Mouse (Mus musculus) lung, adult 2 months (tissue): ENCODE results near the gene Cyp2d34. TPM values are rescaled to one million over a fixed set of nuclear protein-coding genes. Genes with fewer than 3 reads are reported as not detected.

ENCODE experiments used
- DNase-seq: peaks from one replicate; pipeline ENCODE4 v3.0.0; 2022
- H3K4me1 ChIP-seq: fragments of 200-500 bp; 2 replicates; pipeline ENCODE4 v1.6.1; 2011; ENCODE audit warnings: low read length; ENCODE audit not compliant: control insufficient read depth, insufficient read depth
- H3K4me3 ChIP-seq: fragments of 200-500 bp; replicated peaks from 2 replicates; pipeline ENCODE3; 2011; ENCODE audit warnings: low read depth, mild to moderate bottlenecking, control low read depth, low read length; ENCODE audit errors: extremely low read depth
- CTCF ChIP-seq: fragments of 200-500 bp; IDR thresholded peaks from 2 replicates; pipeline ENCODE4 v1.5.1; 2011; ENCODE audit warnings: mild to moderate bottlenecking, low read length, control low read depth; ENCODE audit not compliant: insufficient read depth
- POLR2A ChIP-seq: fragments of 200-500 bp; IDR thresholded peaks from 2 replicates; pipeline ENCODE4 v1.6.1; 2011; ENCODE audit warnings: low read depth, mild to moderate bottlenecking, control low read depth, low read length, borderline replicate concordance; ENCODE audit errors: extremely low read depth
- WGBS: fragments of 180-500 bp; shearing (Covaris S2); methylation state at CpG from one replicate; pipeline ENCODE4 v1.1.7; 2018; 5-methylcytosine and 5-hydroxymethylcytosine counted together
- polyA plus RNA-seq: library from polyadenylated mRNA; depleted of rRNA; stranded (reverse); fragments of >200 nt; gene quantifications from 2 replicates; pipeline ENCODE4 v1.2.3, GENCODE M21; 2012; rRNA removed

The Cyp2d34 gene
- 1.2 TPM in 1 of 2 replicates, not detected in the other for polyA plus RNA-seq

DNA sequence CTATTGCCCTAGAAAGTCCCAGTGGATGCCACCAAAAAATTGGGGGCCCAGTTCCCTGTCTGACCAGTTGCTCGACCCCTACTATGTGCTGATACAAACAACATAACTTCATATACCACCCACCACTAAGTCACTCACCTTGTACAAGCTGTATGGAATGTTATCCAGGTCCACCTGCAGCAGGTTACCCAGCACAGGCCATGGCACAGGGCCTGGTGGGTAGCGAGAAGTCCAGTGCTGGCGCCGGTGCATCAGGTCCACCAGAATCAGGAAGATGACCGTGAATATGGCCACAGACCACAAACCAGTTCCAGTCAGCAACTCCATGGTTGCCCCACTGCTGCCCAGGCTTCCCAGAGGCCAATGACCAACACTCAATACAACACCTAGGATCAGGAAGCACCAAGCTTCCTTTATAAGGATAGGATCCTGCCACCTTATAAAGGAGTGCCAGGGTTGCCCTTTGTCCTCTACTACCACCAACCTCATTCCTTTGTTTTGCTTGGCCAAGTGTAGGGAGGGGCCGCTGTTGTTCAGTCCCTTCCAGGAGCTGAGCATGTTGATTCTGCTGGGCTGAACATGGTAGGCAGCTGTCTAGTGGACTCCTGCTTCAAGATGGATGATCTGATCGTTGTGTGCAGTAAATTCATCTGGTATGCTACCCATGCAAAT is at the start of gene Cyp2d34:
Gene Cyp2d34, minus strand, starts transcription at position 416 of the 672 bp plus-strand sequence.
- TF ChIP-seq POLR2A: no peak
- TF ChIP-seq CTCF: no peak
- no peak within 1 kb of the TSS for H3K4me3 ChIP-seq
- 86% methylated on average over 7 of the region's 7 CpGs for WGBS
- H3K4me1 ChIP-seq: no peaks in the 10 kb centered on the region
- DNase-seq: no peak

DNA sequence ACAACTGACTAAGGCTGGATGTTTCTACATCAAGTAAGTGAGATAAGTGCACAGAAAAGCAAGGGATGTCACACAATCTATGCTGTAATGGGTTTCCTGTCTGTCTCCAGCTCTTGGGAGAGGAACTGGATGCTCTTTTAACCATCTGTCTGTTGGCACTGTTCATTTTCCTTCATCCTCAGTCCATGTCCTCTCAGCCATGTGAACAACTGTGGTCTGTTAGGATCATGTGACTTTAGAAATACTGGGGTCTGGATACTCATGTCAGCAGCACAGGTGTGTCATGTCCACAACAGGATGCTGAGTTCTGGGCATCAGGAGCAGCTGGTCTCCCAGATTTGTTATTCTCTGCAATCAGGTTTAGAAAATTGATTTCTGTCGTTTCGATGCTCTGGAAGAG is 35.6 kb upstream of the Cyp2d34 start:
- no peak for DNase-seq
- H3K4me1 ChIP-seq: no peaks in the 10 kb centered on the region
- no peak for TF ChIP-seq CTCF
- no peak for TF ChIP-seq POLR2A
- H3K4me3 ChIP-seq: no peak overlapping the region
- 55% methylated on average over 2 of the region's 2 CpGs for WGBS

DNA sequence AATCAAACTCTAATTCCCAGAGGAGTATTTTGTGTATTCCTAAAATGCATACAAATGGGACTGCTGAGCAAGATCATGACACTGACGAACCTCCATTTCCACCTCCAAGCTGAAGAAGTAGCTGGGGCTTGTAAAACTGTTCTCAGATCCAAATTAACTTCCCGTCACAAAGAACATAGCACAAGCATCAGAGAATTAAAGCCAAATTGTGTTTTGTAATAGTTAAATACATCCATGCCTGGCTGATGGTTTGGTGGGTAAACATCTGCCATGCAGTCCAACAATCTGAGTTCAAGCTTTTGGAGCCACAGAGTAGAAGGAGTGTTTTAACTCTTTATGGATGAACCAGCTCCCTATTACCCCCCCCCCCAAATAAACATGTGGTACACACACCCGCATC is 23.6 kb upstream of the Cyp2d34 start:
- no peak overlapping the region for H3K4me3 ChIP-seq
- H3K4me1 ChIP-seq: no peaks in the 10 kb centered on the region
- DNase-seq: no peak
- no peak for TF ChIP-seq CTCF
- no peak for TF ChIP-seq POLR2A
- WGBS: 78% methylated on average over 3 of the region's 3 CpGs

DNA sequence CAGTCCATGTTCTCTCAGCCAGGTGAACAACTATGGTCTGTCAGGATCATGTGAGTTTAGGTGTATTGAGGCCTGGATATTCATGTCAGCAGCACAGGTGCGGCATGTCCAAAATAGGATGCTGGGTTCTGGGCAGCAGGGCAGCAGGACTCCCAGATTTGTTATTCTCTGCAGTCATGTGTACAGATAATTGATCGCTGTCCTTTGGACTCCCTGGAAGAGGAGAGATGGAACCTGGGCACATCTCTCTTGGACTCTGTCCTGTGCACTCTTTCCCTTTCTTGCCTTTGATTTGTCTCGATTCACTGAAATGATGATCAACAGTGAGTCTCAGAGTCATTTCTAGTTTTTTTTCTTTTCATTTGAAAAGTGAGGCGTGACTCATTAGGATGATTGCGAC is 23.0 kb upstream of the Cyp2d34 start:
- no peak for TF ChIP-seq POLR2A
- TF ChIP-seq CTCF: no peak
- Histone ChIP-seq H3K4me3 (no peak overlapping the region), H3K4me1 (no peaks in the 10 kb centered on the region)
- 93% methylated on average over 5 of the region's 5 CpGs for WGBS
- DNase-seq: no peak

DNA sequence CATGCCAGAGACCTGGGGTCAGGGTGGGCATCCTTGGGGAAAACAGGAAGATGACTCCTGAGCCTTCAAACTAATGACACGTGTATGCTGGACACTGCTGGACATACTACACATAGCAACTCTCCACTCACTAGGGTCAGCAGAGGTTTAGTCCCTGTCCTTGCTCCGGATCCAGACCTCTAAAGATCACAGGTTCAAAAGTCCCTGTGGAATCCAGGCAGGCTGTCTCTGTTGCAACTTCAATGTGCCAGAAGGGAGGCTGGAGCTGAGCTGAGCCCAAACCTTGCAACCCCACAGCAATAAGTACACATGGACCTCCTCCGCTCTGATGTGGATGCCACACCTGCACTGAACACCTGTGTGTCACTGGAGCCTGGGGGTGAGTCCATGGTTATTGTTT is 22.0 kb upstream of the Cyp2d34 start:
- 77% methylated on average over 3 of the region's 3 CpGs for WGBS
- no peak for TF ChIP-seq CTCF
- no peak for TF ChIP-seq POLR2A
- Histone ChIP-seq H3K4me1 (no peaks in the 10 kb centered on the region), H3K4me3 (no peak overlapping the region)
- no peak for DNase-seq

DNA sequence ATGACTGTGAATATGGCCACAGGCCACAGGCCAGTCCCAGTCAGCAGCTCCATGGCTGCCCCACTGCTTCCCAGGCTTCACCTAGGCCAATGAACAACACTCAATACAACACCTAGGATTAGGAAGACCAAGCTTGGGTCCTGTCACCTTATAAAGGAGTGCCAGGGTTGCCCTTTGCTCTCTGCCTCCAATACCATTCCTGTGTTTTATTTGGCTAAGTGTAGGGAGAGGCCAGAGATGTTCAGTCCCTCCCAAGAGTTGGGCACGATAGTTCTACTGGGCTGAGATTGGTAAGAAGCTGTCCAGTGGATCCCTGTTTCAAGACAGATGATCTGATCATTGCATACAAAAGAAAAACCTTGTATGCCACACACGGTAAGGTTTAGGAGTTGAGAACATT is 21.2 kb upstream of the Cyp2d34 start:
- TF ChIP-seq POLR2A: no peak
- no peak for TF ChIP-seq CTCF
- H3K4me1 ChIP-seq: no peaks in the 10 kb centered on the region
- WGBS: 76% methylated on average over 2 of the region's 2 CpGs

DNA sequence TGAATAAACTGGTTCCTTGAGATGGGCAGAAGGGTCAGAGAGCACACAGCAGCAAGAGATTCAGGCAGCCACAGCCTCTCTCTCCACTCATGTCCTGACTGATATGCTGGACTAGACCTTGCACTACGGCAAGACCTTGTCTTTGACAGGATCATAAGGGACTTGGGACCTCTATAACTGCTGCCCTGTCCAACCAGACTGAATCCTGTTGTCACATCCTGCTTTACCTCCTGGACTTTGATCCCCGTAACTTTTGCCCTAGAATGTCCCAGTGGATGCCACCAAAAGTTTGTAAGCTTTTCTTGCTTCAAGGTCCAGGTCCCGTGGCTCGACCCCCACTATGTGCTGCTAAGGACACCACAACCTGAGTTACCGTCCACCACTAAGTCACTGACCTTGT is 20.6 kb upstream of the Cyp2d34 start:
- H3K4me1 ChIP-seq: no peaks in the 10 kb centered on the region
- H3K4me3 ChIP-seq: no peak overlapping the region
- 85% methylated on average over 5 of the region's 5 CpGs for WGBS
- no peak for DNase-seq
- TF ChIP-seq POLR2A: no peak
- no peak for TF ChIP-seq CTCF

More for the DNA sequence above, 21.2 kb upstream of the Cyp2d34 start:
- no peak overlapping the region for H3K4me3 ChIP-seq
- no peak for DNase-seq

DNA sequence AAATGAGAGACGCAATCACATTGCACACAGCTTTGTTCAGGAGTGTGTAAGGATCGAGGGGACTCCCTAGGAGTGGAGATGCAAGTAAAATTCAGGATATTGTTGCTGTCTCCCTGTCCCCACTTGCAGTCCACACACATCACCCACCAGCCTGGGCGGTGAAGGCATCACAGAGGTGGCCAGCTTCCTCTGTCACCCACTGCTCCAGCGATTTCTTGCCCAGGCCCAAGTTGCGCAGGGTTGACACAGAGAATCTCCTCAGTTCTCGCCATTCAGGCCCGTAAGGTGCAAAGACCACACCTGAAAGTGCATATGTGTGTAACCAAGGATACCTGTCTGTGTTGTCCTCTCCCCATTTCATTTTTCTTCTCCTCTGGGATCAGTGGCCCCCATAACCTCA is 19.5 kb upstream of the Cyp2d34 start:
- WGBS: 87% methylated on average over 7 of the region's 7 CpGs
- TF ChIP-seq POLR2A: no peak
- no peak for TF ChIP-seq CTCF
- no peak for DNase-seq
- no peak overlapping the region for H3K4me3 ChIP-seq
- H3K4me1 ChIP-seq: no peaks in the 10 kb centered on the region

DNA sequence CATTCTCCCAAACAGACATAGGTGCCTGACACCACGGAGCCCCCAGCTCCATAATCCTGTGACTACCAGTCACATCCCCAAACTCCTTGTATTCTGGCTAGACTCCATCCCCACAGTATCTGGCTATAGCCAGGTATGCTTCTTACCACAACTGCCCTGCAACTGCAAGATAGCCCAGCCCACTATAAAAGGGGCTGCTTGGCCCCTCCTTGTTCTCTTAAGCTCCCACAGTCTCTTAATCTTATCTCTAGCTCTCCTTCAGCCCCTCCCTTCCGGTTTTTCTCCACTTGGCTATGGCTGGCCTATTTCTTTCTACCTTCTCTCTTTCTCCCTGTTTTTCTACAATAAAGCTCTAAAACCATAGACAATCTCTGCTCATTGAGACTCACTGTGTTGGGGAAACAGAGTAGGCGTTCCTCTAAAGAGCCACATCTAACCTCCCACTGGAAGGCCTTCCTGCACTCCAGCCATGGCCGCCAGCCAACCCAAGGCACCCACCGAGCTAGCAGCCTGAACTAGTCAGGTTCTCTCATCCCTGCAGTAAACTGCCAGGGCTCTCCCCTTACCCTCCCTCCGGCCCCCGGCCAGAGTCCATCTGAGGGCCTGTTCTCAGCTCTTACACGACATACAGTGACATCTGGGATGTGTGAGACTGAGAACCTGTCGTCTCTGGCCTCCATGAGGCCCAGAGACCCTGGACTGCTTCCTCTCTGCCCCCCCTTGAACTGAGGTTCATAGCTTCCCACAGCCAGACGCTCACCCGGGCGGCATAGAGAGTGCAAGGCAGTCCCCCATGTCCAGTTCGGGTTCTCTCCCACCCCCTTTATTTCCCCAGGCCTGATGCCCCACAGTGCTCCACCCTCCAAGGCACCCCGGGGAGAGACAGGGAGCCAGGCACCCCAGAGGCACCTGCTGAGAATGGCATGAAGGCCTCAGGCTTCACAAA is 16.7 kb upstream of the Cyp2d34 start:
- WGBS: 71% methylated on average over 14 of the region's 14 CpGs
- no peak for DNase-seq
- Histone ChIP-seq H3K4me1 (no peaks in the 10 kb centered on the region), H3K4me3 (no peak overlapping the region)
- no peak for TF ChIP-seq POLR2A
- TF ChIP-seq CTCF: no peak
